Mouse (Mus musculus): ENCODE data around the gene Stpg1. TPM values are rescaled to one million over a fixed set of nuclear protein-coding genes. Genes with fewer than 3 reads are reported as not detected.

Stpg1 gene
- total RNA-seq, 2 experiments from 2014 or later: 0.18 TPM; not detected in 1

Other genes starting within 250 kb of the Stpg1 start
- gene Clic4, start 222.0 kb upstream of the Stpg1 start, total RNA-seq (2015): 28.4 and 29.7 TPM in 2 replicates
- gene Clic4, start 222.0 kb upstream of the Stpg1 start, total RNA-seq (2017): 32.3 and 39.2 TPM in 2 replicates
- gene Srrm1, start 141.5 kb upstream of the Stpg1 start, total RNA-seq (2015): 144 and 146 TPM in 2 replicates
- gene Srrm1, start 141.5 kb upstream of the Stpg1 start, total RNA-seq (2017): 80.5 and 112 TPM in 2 replicates
- gene Ncmap, start 96.6 kb upstream of the Stpg1 start, total RNA-seq (2015): not detected in 2 replicates
- not detected in 2 replicates for gene Ncmap, start 96.6 kb upstream of the Stpg1 start, total RNA-seq (2017)
- gene Rcan3, start 60.9 kb upstream of the Stpg1 start, total RNA-seq (2015): 11.8 and 12.0 TPM in 2 replicates
- 9.8 and 10.6 TPM in 2 replicates for gene Rcan3, start 60.9 kb upstream of the Stpg1 start, total RNA-seq (2017)
- gene Nipal3, start 248 bp downstream of the Stpg1 start, total RNA-seq (2015): 7.1 and 7.7 TPM in 2 replicates
- 31.8 and 36.0 TPM in 2 replicates for gene Nipal3, start 248 bp downstream of the Stpg1 start, total RNA-seq (2017)
- not detected in 2 replicates for gene Grhl3, start 78.8 kb downstream of the Stpg1 start, total RNA-seq (2015)
- not detected in 2 replicates for gene Grhl3, start 78.8 kb downstream of the Stpg1 start, total RNA-seq (2017)
- 8.6 and 10.8 TPM in 2 replicates for gene Ifnlr1, start 191.5 kb downstream of the Stpg1 start, total RNA-seq (2015)
- 2.8 and 4.8 TPM in 2 replicates for gene Ifnlr1, start 191.5 kb downstream of the Stpg1 start, total RNA-seq (2017)
- gene Il22ra1, start 233.4 kb downstream of the Stpg1 start, total RNA-seq (2015): not detected in 2 replicates
- gene Il22ra1, start 233.4 kb downstream of the Stpg1 start, total RNA-seq (2017): not detected in 2 replicates